Mouse (Mus musculus) myocyte (in vitro differentiated cells): ENCODE results near the gene Slc34a1. TPM values are rescaled to one million over a fixed set of nuclear protein-coding genes. Genes with fewer than 3 reads are reported as not detected.
"Not testable (repeated sequence)": the region's sequence is repeated elsewhere in the genome, so short reads cannot be mapped to it uniquely, and the experiment has no call there.

Source experiments
- H3K27me3 ChIP-seq: one replicate; pipeline ENCODE4 v1.6.1; 2011; ENCODE audit not compliant: control insufficient read depth, insufficient read depth, insufficient read length
- H3K36me3 ChIP-seq: one replicate; pipeline ENCODE4 v1.6.1; 2011; ENCODE audit not compliant: control insufficient read depth, insufficient read depth
- H3K4me2 ChIP-seq: one replicate; pipeline ENCODE4 v1.6.1; 2011; ENCODE audit warnings: low read depth, control low read depth
- H3K4me3 ChIP-seq: one replicate; pipeline ENCODE4 v1.5.1; 2011; ENCODE audit warnings: mild to moderate bottlenecking, control low read depth, moderate library complexity
- H3K79me2 ChIP-seq: one replicate; pipeline ENCODE4 v1.6.1; 2011; ENCODE audit not compliant: control insufficient read depth, insufficient read depth
- H3ac ChIP-seq: one replicate; pipeline ENCODE4 v1.6.1; 2011; ENCODE audit not compliant: control insufficient read depth, insufficient read length
- CEBPB ChIP-seq: IDR thresholded peaks from 2 replicates; pipeline ENCODE4 v1.6.1; 2011; ENCODE audit warnings: mild to moderate bottlenecking, moderate library complexity; ENCODE audit not compliant: poor library complexity, insufficient read depth, severe bottlenecking
- E2F4 ChIP-seq: IDR thresholded peaks from one replicate; pipeline ENCODE4 v1.6.1; 2011; ENCODE audit warnings: mild to moderate bottlenecking, control low read depth, moderate library complexity; ENCODE audit not compliant: insufficient read depth
- MAX ChIP-seq: IDR thresholded peaks from one replicate; pipeline ENCODE4 v1.6.1; 2011; ENCODE audit warnings: low read depth, mild to moderate bottlenecking, control low read depth
- MYOD1 ChIP-seq, 3 experiments: IDR thresholded peaks; one replicate each; pipeline ENCODE4 v1.6.1; 2011; ENCODE audit warnings: control low read depth in 2 of 3, low read depth in 2 of 3, mild to moderate bottlenecking in 2 of 3, moderate library complexity in 1 of 3; ENCODE audit not compliant: insufficient read length in 2 of 3, control insufficient read depth in 1 of 3
- MYOG ChIP-seq, 3 experiments: IDR thresholded peaks; one replicate each; pipeline ENCODE4 v1.6.1; 2011; ENCODE audit warnings: control low read depth in 2 of 3, low read depth in 2 of 3, mild to moderate bottlenecking in 2 of 3; ENCODE audit not compliant: insufficient read length in 2 of 3, control insufficient read depth in 1 of 3, insufficient read depth in 1 of 3
- POLR2A ChIP-seq: IDR thresholded peaks from one replicate; pipeline ENCODE4 v1.6.1; 2011; ENCODE audit warnings: low read depth, mild to moderate bottlenecking, control low read depth, moderate library complexity; ENCODE audit not compliant: insufficient read length
- POLR2AphosphoS2 ChIP-seq: IDR thresholded peaks from one replicate; pipeline ENCODE4 v1.6.1; 2011; ENCODE audit warnings: low read depth, control low read depth; ENCODE audit not compliant: insufficient read length
- REST ChIP-seq: IDR thresholded peaks from one replicate; pipeline ENCODE4 v1.6.1; 2011; ENCODE audit warnings: mild to moderate bottlenecking, control low read depth, moderate library complexity; ENCODE audit not compliant: insufficient read depth, insufficient read length
- SRF ChIP-seq: IDR thresholded peaks from one replicate; pipeline ENCODE4 v1.6.1; 2011; ENCODE audit warnings: low read depth; ENCODE audit not compliant: control insufficient read depth, insufficient read length
- TCF12 ChIP-seq: IDR thresholded peaks from one replicate; pipeline ENCODE4 v1.6.1; 2011; ENCODE audit warnings: mild to moderate bottlenecking, control low read depth; ENCODE audit not compliant: poor library complexity, insufficient read depth, severe bottlenecking
- TCF3 ChIP-seq: IDR thresholded peaks from one replicate; pipeline ENCODE4 v1.6.1; 2011; ENCODE audit warnings: low read depth, control low read depth; ENCODE audit not compliant: insufficient read length
- USF1 ChIP-seq: IDR thresholded peaks from one replicate; pipeline ENCODE4 v1.6.1; 2011; ENCODE audit warnings: low read depth, mild to moderate bottlenecking, control low read depth, moderate library complexity
- polyA plus RNA-seq: library from polyadenylated mRNA; unstranded; fragments of >200 nt; fragmentation: generic; extraction: Trizol; gene quantifications from one replicate; pipeline ENCODE4 v1.2.1, GENCODE M21; 2012; ENCODE audit warnings: missing spikeins

Gene Slc34a1
- polyA plus RNA-seq, 1 experiment: 0.04 TPM

- TF ChIP-seq POLR2A (no peak), USF1 (no peak), POLR2AphosphoS2 (no peak)
- Histone ChIP-seq H3K4me3 (no peak overlapping the region), H3K79me2 (no peaks in the 10 kb centered on the region)
Observed at GRCm38 (mm10) chr13:55429226-55429888, 31.4 kb downstream of the Slc34a1 start.

GRCm38 (mm10) chr13:55430566-55430965, 32.6 kb downstream of the Slc34a1 start:
- peaks cover 12% of the 10 kb centered on the region for H3K27me3 ChIP-seq
- no peaks in the 10 kb centered on the region for H3K79me2 ChIP-seq
- no peak overlapping the region for H3ac ChIP-seq
- no peak overlapping the region for H3K4me2 ChIP-seq
- H3K4me3 ChIP-seq: no peak overlapping the region
- TF ChIP-seq POLR2AphosphoS2 (no peak), TCF3 (no peak), E2F4 (no peak), MYOD1 (IDR thresholded peaks at IDR 0.05; ENCODE audit: control insufficient read depth in 1 of 3, insufficient read length in 2 of 3, low read depth in 2 of 3) (no peak), USF1 (no peak), CEBPB (no peak), MYOG (IDR thresholded peaks at IDR 0.05; ENCODE audit: control insufficient read depth in 1 of 3, insufficient read depth in 1 of 3, insufficient read length in 2 of 3, low read depth in 2 of 3) (no peak)
- no peaks in the 10 kb centered on the region for H3K36me3 ChIP-seq

More at GRCm38 (mm10) chr13:55429226-55429888, 31.4 kb downstream of the Slc34a1 start:
- Histone ChIP-seq H3K36me3 (no peaks in the 10 kb centered on the region), H3K4me2 (no peak overlapping the region), H3ac (no peak overlapping the region), H3K27me3 (peaks cover 12% of the 10 kb centered on the region)

DNA sequence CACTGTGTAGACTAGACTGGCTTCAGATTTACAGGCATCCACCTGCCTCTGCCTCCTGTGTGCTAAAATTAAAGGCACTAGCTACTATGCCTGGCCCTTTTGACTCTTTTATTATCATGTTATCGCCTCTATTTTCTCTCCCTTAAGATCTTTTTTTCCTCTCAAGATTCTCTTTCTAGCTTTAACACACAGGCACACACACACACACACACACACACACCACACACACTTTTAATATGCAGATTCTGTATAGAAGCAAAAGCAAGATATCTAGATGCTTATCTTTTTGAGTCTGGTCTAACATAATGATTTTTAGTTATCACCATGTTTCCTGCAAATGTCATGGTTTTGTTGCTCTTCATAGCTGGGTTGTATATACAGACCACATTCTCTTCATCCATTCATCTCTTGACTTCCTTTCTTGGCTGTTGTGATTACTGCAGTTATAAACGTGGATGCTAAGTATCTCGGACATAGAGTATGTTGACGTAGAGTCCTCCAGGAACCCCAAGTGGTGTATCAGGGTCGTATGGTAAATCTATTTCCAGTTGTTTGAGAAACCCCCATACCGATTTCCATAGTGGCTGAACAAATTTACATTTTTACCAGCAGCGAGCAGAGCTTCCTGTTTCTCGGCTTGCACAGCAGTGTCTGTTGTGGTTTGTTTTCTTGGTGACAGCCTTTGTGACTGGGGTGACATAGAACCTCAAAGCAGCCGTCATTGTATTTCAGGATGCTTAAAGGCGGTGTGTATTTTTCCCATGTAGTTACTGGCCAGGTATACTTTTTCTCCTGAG, 34.1 kb downstream of the Slc34a1 start:
- no peaks in the 10 kb centered on the region for H3K36me3 ChIP-seq
- H3K4me2 ChIP-seq: no peak overlapping the region
- no peaks in the 10 kb centered on the region for H3K79me2 ChIP-seq
- H3K4me3 ChIP-seq: no peak overlapping the region
- TF ChIP-seq TCF12 (no peak), TCF3 (no peak), USF1 (no peak), POLR2A (no peak), POLR2AphosphoS2 (no peak), MAX (no peak), MYOD1 (IDR thresholded peaks at IDR 0.05; ENCODE audit: control insufficient read depth in 1 of 3, insufficient read length in 2 of 3, low read depth in 2 of 3) (no peak), E2F4 (no peak), REST (no peak), SRF (no peak), MYOG (IDR thresholded peaks at IDR 0.05; ENCODE audit: control insufficient read depth in 1 of 3, insufficient read depth in 1 of 3, insufficient read length in 2 of 3, low read depth in 2 of 3) (no peak), CEBPB (no peak)
- H3K27me3 ChIP-seq: peaks cover 2% of the 10 kb centered on the region
- H3ac ChIP-seq: no peak overlapping the region

- H3K4me2 ChIP-seq, H3K27me3 ChIP-seq, H3ac ChIP-seq, H3K4me3 ChIP-seq, H3K36me3 ChIP-seq, H3K79me2 ChIP-seq: not testable (repeated sequence)
Observed at GRCm38 (mm10) chr13:55437111-55437629, 39.2 kb downstream of the Slc34a1 start.

DNA sequence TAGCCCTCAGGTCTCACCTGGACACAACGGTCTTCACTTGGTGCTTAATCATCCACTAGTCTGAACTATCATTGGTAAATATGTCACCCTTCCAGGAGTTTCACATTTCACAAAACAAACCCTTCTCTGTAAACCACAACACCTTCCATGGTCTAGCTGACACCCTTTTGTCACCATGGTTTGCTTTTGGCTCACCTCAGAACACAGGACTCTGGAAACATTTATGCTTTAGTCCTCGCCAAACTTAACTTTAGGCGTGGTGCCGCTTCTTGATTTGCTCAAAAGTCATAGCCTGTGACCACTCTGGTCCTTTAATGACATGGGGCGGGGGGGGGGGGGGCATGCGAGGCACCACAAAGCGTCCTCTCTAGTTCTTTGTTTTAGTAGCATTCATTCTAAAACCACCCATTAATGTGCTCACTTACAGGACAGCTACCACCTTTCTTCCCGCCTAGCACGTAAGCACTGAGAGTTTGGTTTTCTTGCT, 45.9 kb downstream of the Slc34a1 start:
- Histone ChIP-seq H3ac (no peak overlapping the region), H3K79me2 (peaks cover 33% of the 10 kb centered on the region), H3K36me3 (no peaks in the 10 kb centered on the region), H3K27me3 (no peaks in the 10 kb centered on the region), H3K4me2 (peak overlapping the region; percentile 72), H3K4me3 (peak overlapping the region; percentile 47)
- no peak for TF ChIP-seq POLR2AphosphoS2
- no peak for TF ChIP-seq USF1
- TF ChIP-seq MYOG (IDR thresholded peaks at IDR 0.05; ENCODE audit: control insufficient read depth in 1 of 3, insufficient read depth in 1 of 3, insufficient read length in 2 of 3, low read depth in 2 of 3): no peak
- no peak for TF ChIP-seq REST
- TF ChIP-seq MYOD1 (IDR thresholded peaks at IDR 0.05; ENCODE audit: control insufficient read depth in 1 of 3, insufficient read length in 2 of 3, low read depth in 2 of 3): no peak
- no peak for TF ChIP-seq MAX
- TF ChIP-seq SRF: no peak
- TF ChIP-seq POLR2A: no peak
- TF ChIP-seq E2F4: no peak
- TF ChIP-seq TCF3: no peak
